Mouse (Mus musculus) bone marrow macrophage, adult 2 months (primary cell): Measurements from ENCODE around the gene Dnase2a.

Source experiments
- CTCF ChIP-seq: IDR thresholded peaks from 2 replicates; pipeline ENCODE4 v1.5.1; 2012; ENCODE audit warnings: low read depth, mild to moderate bottlenecking, low read length, moderate library complexity
- POLR2A ChIP-seq: IDR thresholded peaks from 2 replicates; pipeline ENCODE4 v1.6.1; 2012; ENCODE audit warnings: mild to moderate bottlenecking, low read depth, low read length, borderline replicate concordance

DNA sequence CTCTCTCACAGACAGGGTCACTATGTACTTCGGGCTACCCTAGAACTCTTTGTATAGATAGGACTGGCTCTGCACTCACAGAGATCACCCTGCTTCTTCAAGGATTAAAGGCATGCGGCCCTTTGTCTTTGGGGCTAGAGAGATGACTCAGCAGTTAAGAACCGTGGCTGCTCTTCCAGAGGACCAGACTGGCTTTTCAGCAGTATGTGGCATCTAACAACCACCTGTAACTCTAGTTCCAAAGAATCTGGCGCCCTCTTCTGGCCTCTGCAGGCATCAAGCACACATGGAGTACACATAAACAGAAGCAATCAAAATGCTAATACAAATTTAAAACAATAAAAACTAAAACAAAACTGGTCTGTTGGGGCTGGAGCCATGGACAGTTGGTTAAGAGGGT, 5.6 kb downstream of the Dnase2a start:
- no peak for TF ChIP-seq POLR2A
- peak; percentile 46 for TF ChIP-seq CTCF
